Mouse (Mus musculus): ENCODE data around the gene Ap3s2.

DNA sequence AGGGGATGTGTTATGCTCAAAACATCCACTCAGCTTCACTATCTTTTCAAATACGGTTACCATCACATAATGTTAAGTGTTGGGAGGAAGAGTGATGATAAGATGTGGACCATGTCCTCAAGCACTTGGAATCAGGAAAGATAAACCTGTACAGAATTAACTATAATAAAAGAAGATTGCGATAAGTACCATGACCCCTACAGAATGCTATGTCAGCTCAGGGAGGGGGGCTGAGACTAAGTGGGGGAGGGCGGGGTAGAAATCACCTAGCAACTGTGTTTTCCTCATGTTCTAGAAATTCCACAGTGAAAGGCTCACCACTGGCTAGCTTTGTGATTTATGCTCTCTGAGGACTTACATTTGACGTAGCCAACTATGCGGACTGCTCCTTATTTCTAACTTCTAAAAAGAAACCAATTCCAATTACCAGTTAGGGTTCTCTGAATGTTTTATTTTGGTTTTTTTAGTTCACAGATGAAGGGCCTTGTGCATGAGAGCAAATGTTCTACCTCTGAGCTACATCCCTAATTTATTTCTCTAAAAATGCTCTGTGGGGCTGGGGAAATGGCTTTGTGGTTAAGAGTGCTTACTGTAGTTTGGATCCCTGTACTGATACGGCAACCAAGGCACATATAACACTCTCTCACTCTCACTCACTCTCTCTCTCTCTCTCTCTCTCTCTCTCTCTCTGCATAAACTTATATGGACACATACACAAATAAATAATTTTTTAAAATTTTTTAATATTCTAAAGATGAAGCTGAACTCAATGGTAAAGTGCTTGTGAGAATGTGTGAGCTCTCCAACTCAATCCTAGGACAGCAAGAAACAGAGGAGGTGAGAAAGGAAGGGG, 27.6 kb downstream of the Ap3s2 start:
- TF ChIP-seq CTCF (IDR thresholded peaks at IDR 0.05; ENCODE audit: control insufficient read depth, insufficient read depth, insufficient read length) (no peak), CEBPB (IDR thresholded peaks at IDR 0.05; ENCODE audit: low read depth) (no peak), MAX (IDR thresholded peaks at IDR 0.05) (no peak), MYOG (IDR thresholded peaks at IDR 0.05; ENCODE audit: control insufficient read depth, extremely low read depth, insufficient read length) (no peak), USF1 (IDR thresholded peaks at IDR 0.05; ENCODE audit: low read depth) (no peak)
